Mouse (Mus musculus) spleen, adult 12 weeks (tissue): ENCODE measurements around the gene Tssk6.
A peak's percentile ranks its signal among the peaks of the same experiment; 100 is the strongest.

Source experiments
- DNase-seq: peaks from one replicate; pipeline ENCODE4 v3.0.0; 2022; ENCODE audit warnings: low spot score

Tssk6 gene

DNA sequence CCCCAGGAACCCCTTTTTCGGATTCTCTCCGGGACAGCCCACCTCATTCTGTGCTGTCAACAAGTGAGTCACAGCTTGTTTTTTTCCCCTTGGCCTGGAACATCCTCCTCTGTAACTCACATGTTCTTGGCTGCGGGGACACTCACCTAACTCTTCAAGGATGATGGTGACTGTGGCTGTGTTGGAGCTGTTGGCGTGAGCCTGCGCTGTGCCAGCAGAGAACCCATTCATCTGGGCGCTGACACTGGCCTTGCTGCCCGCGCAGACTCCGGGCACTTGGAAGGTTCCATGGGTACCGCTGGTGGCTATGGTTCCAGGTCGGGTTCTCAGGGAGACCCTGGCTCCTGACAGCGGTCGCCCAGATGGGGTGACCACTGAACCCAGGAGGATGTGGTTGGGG is 17.8 kb upstream of the Tssk6 start:
- no peak for DNase-seq

DNA sequence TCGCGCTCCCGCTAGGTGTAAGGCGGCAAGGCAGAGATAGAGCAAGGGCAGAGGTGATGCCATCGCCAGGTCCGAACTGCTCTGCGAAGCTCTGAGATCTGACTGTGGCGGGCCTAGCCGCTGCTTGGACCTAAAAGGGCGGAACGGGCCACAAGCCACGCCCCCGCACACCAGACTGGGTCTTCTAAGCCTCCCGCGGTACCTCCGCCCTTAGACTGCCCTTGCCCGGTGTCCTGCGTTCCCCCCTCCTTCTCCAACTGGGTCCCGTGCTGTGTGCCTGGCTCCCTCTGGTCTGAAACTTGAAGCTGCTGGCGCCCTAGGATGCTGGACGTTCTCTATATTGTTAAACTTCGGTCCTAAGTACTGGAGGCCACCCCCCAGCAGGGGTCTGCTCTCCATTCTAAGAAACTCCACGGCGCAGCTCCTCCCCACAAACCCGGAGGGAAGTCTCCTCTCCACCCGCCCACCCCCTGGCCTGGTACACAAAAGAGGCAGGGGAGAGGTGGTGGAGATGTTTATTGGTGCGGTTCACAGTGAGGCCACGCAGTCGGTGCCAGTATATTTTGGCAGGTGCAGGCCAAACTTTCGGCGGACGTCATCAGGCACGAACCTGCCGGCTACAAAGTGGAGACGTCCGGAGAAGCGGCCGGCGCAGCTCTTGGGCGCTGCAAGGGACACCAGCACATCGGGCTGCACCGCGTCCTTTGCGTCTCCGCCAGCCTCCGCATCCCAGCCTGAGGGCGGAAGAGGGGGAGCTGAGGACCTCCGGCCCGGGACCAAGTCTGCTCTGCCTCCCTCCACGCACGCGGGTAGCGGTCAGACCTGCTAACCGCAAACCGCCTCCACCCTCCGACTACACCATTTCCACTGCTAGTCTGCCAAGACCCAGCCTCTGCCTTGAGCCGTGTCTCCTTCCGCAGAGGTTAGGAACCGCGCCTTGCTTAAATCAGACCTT is 14.4 kb upstream of the Tssk6 start, which contains the start of gene Cilp2:
Cilp2 (minus strand) TSS at position 399 of the 955 bp plus-strand sequence.
- DNase-seq: no peak

DNA sequence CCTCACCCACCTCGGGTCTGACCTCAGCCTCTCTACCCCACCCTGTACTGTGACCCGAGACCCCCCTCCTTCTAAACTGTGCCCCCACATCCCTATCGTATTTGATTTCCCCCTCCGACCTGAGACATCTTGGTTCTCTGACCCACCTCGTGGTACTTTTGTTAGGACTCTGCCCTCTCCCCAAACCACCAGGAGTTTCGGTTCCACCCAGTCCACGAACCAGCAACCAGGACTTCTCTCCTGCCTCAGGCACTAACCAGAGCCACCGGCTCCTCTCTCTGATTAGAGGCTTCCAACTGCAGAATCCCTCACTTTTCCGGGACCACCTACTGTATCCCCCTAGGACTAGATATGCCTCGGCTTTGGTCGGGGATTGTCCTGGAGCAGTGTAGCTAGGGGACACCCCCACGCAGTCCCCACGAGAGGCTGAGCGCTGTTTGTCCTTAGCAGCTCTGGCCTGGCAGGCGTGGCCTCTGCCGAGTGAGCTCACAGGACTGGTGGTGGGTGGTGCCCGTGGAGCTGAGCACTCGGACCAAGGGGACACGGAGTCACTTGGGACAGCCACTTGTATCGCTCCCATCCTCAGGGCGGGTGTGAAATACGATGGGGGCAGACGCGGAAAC is 13.6 kb upstream of the Tssk6 start:
- DNase-seq: no peak

DNA sequence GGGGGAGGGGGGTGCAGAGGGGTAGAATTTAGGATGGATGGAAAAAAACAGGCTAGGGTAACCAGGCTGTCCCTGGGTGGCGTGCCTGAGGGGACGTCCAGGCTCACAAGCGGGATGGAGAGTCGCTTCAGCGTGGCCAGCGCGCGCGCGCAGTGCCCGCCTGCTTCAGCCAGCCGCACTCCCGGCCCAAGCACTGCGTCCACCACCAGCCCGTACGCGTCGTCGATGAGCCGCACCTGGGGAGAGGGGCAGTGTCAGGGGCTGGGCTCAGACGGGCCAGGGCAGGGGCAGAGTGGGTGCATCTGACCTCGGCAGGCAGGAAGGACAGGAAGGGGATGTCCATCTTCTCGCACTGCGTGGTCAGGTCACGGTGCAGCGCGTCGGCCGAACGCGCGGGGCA is 13.1 kb upstream of the Tssk6 start:
- no peak for DNase-seq

DNA sequence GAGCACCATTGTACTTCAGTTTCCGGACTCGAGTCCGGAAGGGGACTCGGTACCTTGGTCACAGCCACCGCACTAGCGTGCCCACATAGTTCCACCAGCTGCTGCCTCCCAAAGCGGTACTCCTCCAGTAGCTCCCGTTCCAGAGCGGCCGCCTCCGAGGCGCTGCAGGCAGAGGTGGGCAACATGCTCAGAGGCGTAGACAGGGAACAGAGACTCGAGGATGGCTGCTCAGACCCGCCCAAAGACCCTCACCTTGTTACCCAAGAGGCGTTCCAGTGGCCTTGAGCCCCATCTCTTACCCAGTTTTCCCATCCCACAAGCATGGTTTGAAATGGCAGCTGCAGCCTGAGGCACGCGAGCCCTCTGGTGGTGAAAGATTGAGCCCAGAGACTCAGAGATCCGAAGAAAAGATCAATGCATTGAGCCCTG is 11.2 kb upstream of the Tssk6 start:
- no peak for DNase-seq

DNA sequence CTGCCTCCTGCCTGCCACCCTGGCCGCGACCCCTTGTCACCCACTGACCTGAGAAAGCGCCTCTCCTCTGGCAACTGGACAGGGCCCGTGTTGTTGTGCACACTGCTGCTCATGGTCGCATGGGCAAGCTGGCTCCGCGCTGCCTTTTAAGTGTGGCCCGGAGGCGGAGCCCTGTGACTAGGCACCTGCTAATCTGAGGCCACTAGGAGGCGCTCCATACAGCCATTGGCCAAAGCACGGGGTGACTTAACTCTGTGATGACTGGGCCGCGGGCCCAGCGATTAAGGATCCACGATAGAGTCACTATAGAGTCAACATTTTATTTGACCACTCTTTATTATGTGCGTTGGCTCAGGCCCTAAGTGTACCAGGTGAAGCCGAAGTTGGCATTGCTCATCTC is 8.1 kb upstream of the Tssk6 start:
- DNase-seq: no peak

DNA sequence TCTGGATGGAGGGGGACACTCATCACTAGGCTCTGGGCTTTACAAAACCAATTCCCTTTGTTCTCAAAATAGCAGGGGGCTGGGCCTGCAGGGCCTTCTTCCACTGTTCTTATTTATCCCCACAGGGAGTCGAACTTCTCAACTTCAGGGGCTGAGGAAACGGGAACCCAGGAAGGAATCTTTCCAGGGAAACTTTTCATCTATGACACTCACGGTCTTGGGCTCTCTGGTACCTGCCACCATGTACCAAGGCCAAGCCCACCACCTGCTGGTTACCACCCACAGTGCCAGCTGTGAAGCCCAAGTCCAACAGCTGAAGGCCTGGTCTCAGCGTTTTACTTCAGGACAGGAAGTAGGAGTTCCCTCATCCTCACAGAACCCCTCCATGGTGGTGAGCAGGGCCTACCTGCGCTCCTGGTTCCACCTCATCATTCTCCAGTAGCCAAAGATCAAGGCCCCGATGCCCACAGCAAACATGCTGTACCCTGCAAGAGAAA is 7.1 kb upstream of the Tssk6 start:
- DNase-seq: no peak

DNA sequence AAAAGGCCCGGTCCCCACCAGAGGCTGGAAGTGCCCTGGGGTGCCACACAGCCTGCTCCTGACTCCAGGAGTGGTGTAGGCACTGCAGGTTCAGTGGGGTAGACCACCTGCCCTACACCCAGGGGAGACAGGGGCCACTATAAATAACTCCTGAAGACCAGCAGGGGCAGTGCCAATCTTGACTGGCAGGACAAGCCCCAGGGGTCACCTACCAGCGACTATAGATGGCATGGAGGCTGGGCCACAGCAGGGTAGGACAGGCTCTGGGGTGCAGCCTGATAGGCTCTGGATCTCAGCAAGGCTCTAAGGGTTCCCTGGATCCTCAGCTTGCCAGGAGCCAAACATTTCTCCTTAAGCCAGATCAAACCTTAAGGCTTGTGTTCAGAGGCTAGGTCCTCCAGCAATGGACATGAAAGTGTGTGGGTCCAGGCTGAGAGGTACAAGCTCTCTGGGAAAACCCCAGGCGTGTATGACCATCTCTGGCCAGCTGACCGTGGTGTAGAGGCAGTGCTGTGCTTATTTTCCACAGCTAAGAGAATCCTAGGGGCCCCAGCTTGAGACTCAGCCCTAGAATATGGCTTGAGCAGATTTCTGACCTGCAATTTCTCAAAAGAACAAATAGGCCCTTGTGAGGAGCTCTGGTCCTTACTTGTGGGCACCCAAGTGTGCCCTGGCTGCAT is 6.1 kb upstream of the Tssk6 start:
- DNase-seq: no peak

- DNase-seq: no peak
Observed at GRCm38 (mm10) chr8:69897857-69898256, 4.1 kb upstream of the Tssk6 start.

- no peak for DNase-seq
Observed at GRCm38 (mm10) chr8:69899876-69900275, 2.1 kb upstream of the Tssk6 start.

DNA sequence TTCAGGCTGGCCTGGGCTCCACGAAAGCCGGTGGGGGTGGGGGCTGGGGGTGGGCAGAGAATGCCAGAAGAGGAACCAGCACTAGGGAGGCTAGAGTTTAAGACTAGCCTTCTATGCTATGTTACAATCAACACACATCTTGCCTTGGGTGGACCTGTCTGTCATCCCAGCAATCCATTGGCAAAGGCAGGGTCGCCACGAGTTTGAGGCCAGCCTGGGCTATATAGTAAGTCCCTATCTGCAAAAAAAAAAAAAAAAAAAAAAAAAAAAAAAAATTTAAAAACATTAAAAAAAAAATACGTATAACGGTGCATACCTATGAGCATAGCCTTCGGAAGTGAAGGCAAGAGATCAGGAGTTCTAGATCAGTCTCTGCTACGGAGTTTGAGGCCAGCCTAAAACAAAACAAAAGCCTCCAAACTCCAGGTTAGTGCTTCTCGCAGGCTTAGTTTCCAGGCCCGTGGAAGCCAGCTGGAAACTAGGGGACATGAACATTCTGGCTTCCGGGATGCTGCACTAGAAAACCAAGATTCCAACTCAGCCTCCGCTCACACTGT is 1.0 kb upstream of the Tssk6 start:
- DNase-seq: no peak

- peak; percentile 96 for DNase-seq
Observed at GRCm38 (mm10) chr8:69901484-69902162, 361 bp upstream of the Tssk6 start.

- peak; percentile 92 for DNase-seq
Observed at GRCm38 (mm10) chr8:69903063-69903542, 1.1 kb downstream of the Tssk6 start.

GRCm38 (mm10) chr8:69904096-69904495 is 2.1 kb downstream of the Tssk6 start:
- no peak for DNase-seq

- DNase-seq: no peak
Observed at GRCm38 (mm10) chr8:69906260-69906659, 4.3 kb downstream of the Tssk6 start.

GRCm38 (mm10) chr8:69907106-69907505 is 5.1 kb downstream of the Tssk6 start:
- DNase-seq: no peak

DNA sequence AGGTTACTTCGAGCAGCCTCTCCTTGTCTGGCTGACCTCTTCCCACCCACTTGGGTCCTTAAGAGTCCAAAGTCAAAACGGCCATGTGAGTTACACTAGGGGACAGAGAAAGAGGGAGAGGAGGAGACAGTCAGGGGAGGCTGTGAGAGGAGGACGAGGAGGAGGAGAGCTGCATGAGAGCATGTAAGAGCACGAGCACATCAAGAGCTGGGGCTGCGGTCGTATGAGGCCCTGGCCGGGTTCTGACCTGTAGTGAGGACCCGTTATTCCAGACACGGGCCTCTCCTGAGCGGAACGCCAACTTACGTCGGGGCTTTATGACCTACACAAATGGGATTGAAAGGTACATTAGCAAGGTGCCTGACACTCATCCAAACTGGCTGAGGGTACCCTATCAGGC is 9.9 kb downstream of the Tssk6 start:
- no peak for DNase-seq

- no peak for DNase-seq
Observed at GRCm38 (mm10) chr8:69912478-69913074, 10.6 kb downstream of the Tssk6 start.

- DNase-seq: no peak
Observed at GRCm38 (mm10) chr8:69914526-69914925, 12.5 kb downstream of the Tssk6 start.

DNA sequence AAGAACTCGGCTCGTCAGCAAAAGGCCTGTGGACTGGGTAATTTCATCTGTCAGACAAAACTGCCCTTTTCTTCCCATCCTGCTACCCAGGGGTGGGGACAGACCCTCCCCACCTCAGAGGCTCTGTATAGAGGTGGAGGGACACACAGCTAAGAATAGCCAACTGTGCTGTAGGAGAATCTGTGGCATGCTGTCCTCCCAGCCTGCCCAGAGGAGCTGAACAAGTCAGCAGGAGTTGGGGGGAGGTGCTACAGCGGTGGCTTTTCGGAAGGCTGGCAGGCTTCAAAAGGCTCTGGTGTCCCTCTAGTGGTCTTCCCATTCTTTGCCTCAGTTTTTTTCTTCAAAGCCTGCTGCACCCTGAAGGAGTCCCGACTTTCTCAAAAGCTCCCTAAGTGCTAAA is 13.8 kb downstream of the Tssk6 start:
- DNase-seq: no peak

DNA sequence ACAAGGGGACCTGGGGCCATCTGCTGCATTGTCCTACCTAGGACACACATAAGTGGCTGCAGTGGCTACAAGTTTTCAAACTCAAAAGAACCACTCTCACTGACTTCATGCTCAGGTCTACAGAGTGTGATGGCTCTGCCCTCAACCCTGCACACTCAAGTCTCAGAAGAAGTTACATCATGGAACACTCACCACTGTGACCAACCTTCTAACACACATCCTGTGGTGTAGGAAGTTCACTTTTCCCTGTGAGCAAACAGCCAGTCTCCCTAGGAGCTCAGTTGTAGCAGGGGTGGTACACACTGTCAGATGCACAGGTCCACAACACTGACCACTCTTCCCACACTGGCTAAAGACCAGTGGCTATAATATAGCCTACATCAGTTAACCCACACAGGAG is 16.5 kb downstream of the Tssk6 start:
- no peak for DNase-seq
